Mouse (Mus musculus) liver, embryonic 14.5 days (tissue): ENCODE data around the gene B4galt4. TPM values are rescaled to one million over a fixed set of nuclear protein-coding genes. Genes with fewer than 3 reads are reported as not detected.
A peak's percentile ranks its signal among the peaks of the same experiment; 100 is the strongest.
"Not testable (repeated sequence)": the region's sequence is repeated elsewhere in the genome, so short reads cannot be mapped to it uniquely, and the experiment has no call there.

Experiments
- ATAC-seq: fragments of 200-750 bp; cut with Nextera tagmentation; 2 replicates; pipeline ENCODE4 v1.8.0; 2017; ENCODE audit warnings: moderate number of reproducible peaks, mild to moderate bottlenecking, moderate library complexity; ENCODE audit not compliant: insufficient read depth
- DNase-seq, 3 experiments: peaks; one replicate each; pipeline ENCODE4 v3.0.0-alpha.2; 2012 to 2013; ENCODE audit warnings: low read depth in 3 of 3, low spot score in 3 of 3
- H3K27ac ChIP-seq: fragments of 300-500 bp; sonication (generic); 2 replicates; pipeline ENCODE4 v1.5.1; 2014; ENCODE audit warnings: moderate library complexity, mild to moderate bottlenecking, control low read depth, inconsistent platforms
- H3K27me3 ChIP-seq: fragments of 300-500 bp; sonication (generic); 2 replicates; pipeline ENCODE4 v1.6.1; 2014; ENCODE audit warnings: mild to moderate bottlenecking, low read length, moderate library complexity; ENCODE audit not compliant: control insufficient read depth, insufficient read depth
- H3K36me3 ChIP-seq: fragments of 300-500 bp; sonication (generic); replicated peaks from 2 replicates; pipeline ENCODE4 v1.6.1; 2014; ENCODE audit warnings: low read depth; ENCODE audit not compliant: control insufficient read depth, insufficient read depth
- H3K4me1 ChIP-seq, 2 experiments: fragments of 200-500 bp in 1 of 2; fragments of 300-500 bp in 1 of 2; sonication (generic) in 1 of 2; replicated peaks; 2 replicates each; pipeline ENCODE4 v1.6.1; 2012 to 2014; ENCODE audit warnings: antibody characterized with exemption in 1 of 2, inconsistent platforms in 1 of 2, low read length in 1 of 2; ENCODE audit not compliant: control insufficient read depth in 2 of 2, insufficient read depth in 2 of 2
- H3K4me2 ChIP-seq: fragments of 300-500 bp; sonication (generic); 2 replicates; pipeline ENCODE4 v1.6.1; 2014; ENCODE audit warnings: low read depth, mild to moderate bottlenecking, control low read depth, moderate library complexity
- H3K4me3 ChIP-seq, 2 experiments: fragments of 200-500 bp in 1 of 2; fragments of 300-500 bp in 1 of 2; sonication (generic) in 1 of 2; 2 replicates each; pipeline ENCODE4 v1.5.1; 2012 to 2014; ENCODE audit warnings: low read depth in 2 of 2, low read length in 2 of 2, mild to moderate bottlenecking in 2 of 2, control low read depth in 1 of 2, inconsistent platforms in 1 of 2, moderate library complexity in 1 of 2; ENCODE audit not compliant: insufficient read depth in 1 of 2
- H3K9ac ChIP-seq: fragments of 300-500 bp; sonication (generic); replicated peaks from 2 replicates; pipeline ENCODE4 v1.6.1; 2014; ENCODE audit warnings: mild to moderate bottlenecking, control low read depth, moderate library complexity
- H3K9me3 ChIP-seq: fragments of 300-500 bp; sonication (generic); 2 replicates; pipeline ENCODE4 v1.6.1; 2016; ENCODE audit warnings: low read length, mixed read lengths; ENCODE audit not compliant: control insufficient read depth
- CTCF ChIP-seq: IDR thresholded peaks from 2 replicates; pipeline ENCODE4 v1.5.1; 2016; ENCODE audit warnings: antibody characterized with exemption, low read depth, control low read depth
- EP300 ChIP-seq: IDR thresholded peaks from 2 replicates; pipeline ENCODE4 v1.6.1; 2016; ENCODE audit warnings: antibody characterized with exemption, low read depth
- WGBS: fragments of 180-500 bp; shearing (Covaris S2); extraction: QIAGEN DNeasy Blood & Tissue Kit; methylation state at CpG from one replicate; pipeline ENCODE4 v1.1.7; 2014; ENCODE audit not compliant: insufficient replicate concordance; 5-methylcytosine and 5-hydroxymethylcytosine counted together
- polyA plus RNA-seq, 2 experiments: library from polyadenylated mRNA; depleted of rRNA in 1 of 2; stranded (reverse) in 1 of 2; unstranded in 1 of 2; fragments of >200 nt; fragmentation: Nextera tagmentation in 1 of 2; extraction: Ambion mirVana in 1 of 2; gene quantifications; 2 replicates each; pipeline versions ENCODE4 v1.2.1 to v1.2.3; 2012 to 2014

B4galt4 gene
- polyA plus RNA-seq, 2 experiments: 1.3 to 2.3 TPM

- ATAC-seq: no peak
- Histone ChIP-seq H3K36me3 (no peaks in the 10 kb centered on the region), H3K4me3 (no peak within 1 kb of the TSS), H3K27ac (no peak within 1 kb of the TSS), H3K9ac (no peak within 1 kb of the TSS), H3K9me3 (no peaks in the 10 kb centered on the region), H3K27me3 (no peaks in the 10 kb centered on the region), H3K4me2 (no peak within 1 kb of the TSS), H3K4me1 (no peaks in the 10 kb centered on the region)
- TF ChIP-seq EP300: no peak
- TF ChIP-seq CTCF: no peak
- 38% methylated on average over 10 of the region's 10 CpGs for WGBS
- DNase-seq: no peak
Observed at GRCm38 (mm10) chr16:38800091-38800490, 58.0 kb downstream of the B4galt4 start, which contains the start of gene Upk1b. Gene Upk1b, minus strand, starts transcription at chr16:38800328.

DNA sequence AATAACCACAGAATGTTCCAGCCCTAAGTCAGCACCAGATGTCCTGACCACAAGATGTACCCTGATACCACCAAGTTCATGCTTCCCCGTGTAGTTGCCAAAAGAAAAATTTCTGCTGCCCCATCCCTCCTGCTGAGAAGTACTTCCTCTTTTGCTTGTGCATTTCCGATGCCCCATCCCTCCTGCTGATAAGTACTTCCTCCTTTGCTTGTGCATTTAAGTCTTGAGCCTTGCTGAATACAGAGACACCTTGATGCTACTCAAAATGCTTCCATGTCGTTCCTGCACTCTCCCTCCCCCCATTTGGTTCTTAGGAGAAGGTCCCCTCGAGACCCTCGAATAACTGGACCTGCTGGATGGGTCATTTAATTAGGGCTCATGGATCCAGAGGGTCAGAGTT, 65.7 kb downstream of the B4galt4 start:
- not testable (repeated sequence) for H3K4me3 ChIP-seq, H3K4me2 ChIP-seq, DNase-seq, H3K36me3 ChIP-seq, H3K27ac ChIP-seq, H3K4me1 ChIP-seq, H3K9ac ChIP-seq, H3K27me3 ChIP-seq, H3K9me3 ChIP-seq, ATAC-seq
- 42% methylated on average over 5 of the region's 5 CpGs for WGBS

DNA sequence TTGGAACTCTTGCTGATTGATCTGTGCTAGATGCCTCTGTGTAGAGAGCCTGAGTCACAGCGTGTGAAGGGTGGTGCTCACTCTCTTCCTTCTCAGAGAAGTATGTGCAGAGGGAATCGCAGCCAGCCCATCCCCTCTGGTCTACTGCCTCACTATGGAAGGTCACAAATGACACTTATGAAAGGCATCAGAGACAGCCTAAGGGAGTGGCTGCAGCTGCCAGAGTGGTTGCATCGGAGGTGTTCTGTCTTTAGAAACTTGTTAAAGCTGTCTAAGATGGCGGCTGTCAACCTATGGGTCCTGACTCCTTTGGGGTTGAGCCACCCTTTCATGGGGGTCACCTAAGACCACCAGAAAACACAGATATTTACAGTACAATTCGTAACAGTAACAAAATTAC, 68.1 kb downstream of the B4galt4 start:
- Histone ChIP-seq H3K27me3 (no peaks in the 10 kb centered on the region), H3K36me3 (no peaks in the 10 kb centered on the region), H3K4me2 (no peak overlapping the region), H3K9me3 (no peaks in the 10 kb centered on the region), H3K27ac (no peak overlapping the region), H3K4me1 (no peaks in the 10 kb centered on the region), H3K9ac (no peak overlapping the region), H3K4me3 (no peak overlapping the region)
- no peak for TF ChIP-seq EP300
- WGBS: 58% methylated on average over 5 of the region's 5 CpGs
- no peak for DNase-seq
- no peak for ATAC-seq

DNA sequence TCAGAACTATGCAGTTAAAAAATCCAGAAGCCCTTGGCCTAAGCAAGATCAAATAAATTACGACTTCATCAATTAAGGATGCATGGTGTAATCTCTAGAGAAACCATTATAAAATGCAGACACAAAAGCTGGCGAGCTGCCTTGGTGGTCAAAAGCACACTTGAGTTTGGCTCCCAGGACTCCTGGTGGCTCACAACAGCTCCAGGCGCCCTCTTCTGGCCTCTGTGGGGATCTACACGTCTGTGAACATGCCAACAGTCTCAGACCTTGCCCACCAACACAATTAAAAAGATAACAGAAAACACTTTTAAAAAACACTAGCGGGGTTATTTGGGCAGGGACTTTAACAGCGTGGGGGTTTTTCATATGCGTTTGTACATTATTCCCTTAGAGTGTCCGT, 70.5 kb downstream of the B4galt4 start:
- ATAC-seq (no peak), DNase-seq (peak; percentile 6 to 24 (median 10))
- Histone ChIP-seq H3K9me3 (no peaks in the 10 kb centered on the region), H3K4me3 (no peak overlapping the region), H3K27ac (no peak overlapping the region), H3K9ac (no peak overlapping the region), H3K27me3 (no peaks in the 10 kb centered on the region), H3K36me3 (no peaks in the 10 kb centered on the region), H3K4me2 (no peak overlapping the region), H3K4me1 (no peaks in the 10 kb centered on the region)
- 17% methylated on average over 8 of the region's 8 CpGs for WGBS
- TF ChIP-seq CTCF: peak; percentile 79
- no peak for TF ChIP-seq EP300

Other genes with a start within 250 kb of the B4galt4 start
- gene Timmdc1, start 219.6 kb upstream of the B4galt4 start, polyA plus RNA-seq (2012; rRNA removed): 4.1 and 5.6 TPM in 2 replicates
- gene Timmdc1, start 219.6 kb upstream of the B4galt4 start, polyA plus RNA-seq (2014; fragmentation: Nextera tagmentation; extraction: Ambion mirVana): 7.2 and 9.4 TPM in 2 replicates
- 5.9 TPM in 2 replicates for gene Poglut1, start 192.0 kb upstream of the B4galt4 start, polyA plus RNA-seq (2012; rRNA removed)
- gene Poglut1, start 192.0 kb upstream of the B4galt4 start, polyA plus RNA-seq (2014; fragmentation: Nextera tagmentation; extraction: Ambion mirVana): 6.1 and 7.2 TPM in 2 replicates
- gene Tmem39a, start 183.6 kb upstream of the B4galt4 start, polyA plus RNA-seq (2012; rRNA removed): 29.3 and 47.8 TPM in 2 replicates
- gene Tmem39a, start 183.6 kb upstream of the B4galt4 start, polyA plus RNA-seq (2014; fragmentation: Nextera tagmentation; extraction: Ambion mirVana): 27.8 and 32.9 TPM in 2 replicates
- 0.69 and 0.88 TPM in 2 replicates for gene Arhgap31, start 29.0 kb upstream of the B4galt4 start, polyA plus RNA-seq (2012; rRNA removed)
- gene Arhgap31, start 29.0 kb upstream of the B4galt4 start, polyA plus RNA-seq (2014; fragmentation: Nextera tagmentation; extraction: Ambion mirVana): 1.1 and 1.4 TPM in 2 replicates
- 0.73 and 1.1 TPM in 2 replicates for gene Upk1b, start 58.1 kb downstream of the B4galt4 start, polyA plus RNA-seq (2012; rRNA removed)
- 2.0 and 2.4 TPM in 2 replicates for gene Upk1b, start 58.1 kb downstream of the B4galt4 start, polyA plus RNA-seq (2014; fragmentation: Nextera tagmentation; extraction: Ambion mirVana)
- not detected in 2 replicates for gene 4930435E12Rik, start 86.5 kb downstream of the B4galt4 start, polyA plus RNA-seq (2012; rRNA removed)
- gene 4930435E12Rik, start 86.5 kb downstream of the B4galt4 start, polyA plus RNA-seq (2014; fragmentation: Nextera tagmentation; extraction: Ambion mirVana): not detected in 2 replicates
- gene Igsf11, start 150.4 kb downstream of the B4galt4 start, polyA plus RNA-seq (2012; rRNA removed): 0.12 and 0.16 TPM in 2 replicates
- 0.03 and 0.04 TPM in 2 replicates for gene Igsf11, start 150.4 kb downstream of the B4galt4 start, polyA plus RNA-seq (2014; fragmentation: Nextera tagmentation; extraction: Ambion mirVana)